Mouse (Mus musculus): Measurements from ENCODE around the gene Dync2h1. TPM values are rescaled to one million over a fixed set of nuclear protein-coding genes. Genes with fewer than 3 reads are reported as not detected.

Gene Dync2h1
- polyA plus RNA-seq, 1 experiment: 6.6 TPM

DNA sequence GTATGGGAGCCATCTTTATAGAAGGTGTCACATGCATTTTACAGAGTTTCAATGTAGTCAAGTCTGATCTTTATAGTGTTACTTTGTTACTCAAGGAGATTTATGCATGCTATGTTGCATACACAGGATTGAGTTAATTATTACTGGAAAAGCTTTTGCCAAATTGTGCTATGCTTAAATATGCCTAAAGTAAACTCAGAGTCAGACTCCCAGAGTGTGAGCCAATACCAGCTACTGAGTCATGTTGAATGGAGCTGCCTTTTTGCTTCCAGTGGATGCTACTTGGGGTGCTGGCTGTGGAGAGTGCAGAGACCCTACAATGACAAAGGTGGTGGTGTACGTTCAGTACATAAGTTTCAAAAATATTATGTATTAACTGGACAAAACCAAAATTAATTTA lies 169.5 kb downstream of the Dync2h1 start:
- TF ChIP-seq CTCF (IDR thresholded peaks at IDR 0.05; ENCODE audit: borderline replicate concordance, insufficient read depth, low read depth, low read length) (no peak), POLR2A (IDR thresholded peaks at IDR 0.05; ENCODE audit: borderline replicate concordance, insufficient read depth, low read length) (no peak)
- Histone ChIP-seq H3K27ac (ENCODE audit: insufficient read depth, low read length) (no peak overlapping the region), H3K4me3 (replicated peaks; ENCODE audit: insufficient read depth, low read depth, low read length) (no peak overlapping the region), H3K27me3 (ENCODE audit: control insufficient read depth, insufficient read depth, low read length) (no peaks in the 10 kb centered on the region), H3K4me1 (ENCODE audit: control insufficient read depth, insufficient read depth, low read length) (no peaks in the 10 kb centered on the region)
- 94% methylated on average over 1 of the region's 1 CpGs for WGBS
- DNase-seq: no peak

DNA sequence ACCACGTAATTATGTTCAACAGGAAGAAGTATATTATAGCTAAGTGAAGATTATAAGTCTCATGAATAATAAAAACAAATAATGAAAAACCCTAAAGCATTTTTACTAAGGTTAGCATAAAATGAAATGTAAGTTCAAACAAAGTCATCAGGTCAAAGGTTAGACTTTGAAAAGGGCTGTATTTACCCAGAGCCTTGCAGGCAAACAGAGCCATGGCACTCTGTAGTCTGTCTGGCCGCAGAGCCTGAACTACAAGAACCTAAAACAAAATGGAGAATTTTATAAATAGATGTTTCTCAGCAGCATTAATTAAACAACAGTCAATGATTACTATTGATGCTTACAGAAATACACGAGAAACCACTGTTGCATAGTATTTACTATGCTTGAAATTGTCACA lies 174.5 kb downstream of the Dync2h1 start:
- 90% methylated on average over 3 of the region's 3 CpGs for WGBS
- H3K4me3 ChIP-seq (replicated peaks; ENCODE audit: insufficient read depth, low read depth, low read length): no peak overlapping the region
- H3K27ac ChIP-seq (ENCODE audit: insufficient read depth, low read length): no peak overlapping the region
- H3K27me3 ChIP-seq (ENCODE audit: control insufficient read depth, insufficient read depth, low read length): no peaks in the 10 kb centered on the region
- H3K4me1 ChIP-seq (ENCODE audit: control insufficient read depth, insufficient read depth, low read length): no peaks in the 10 kb centered on the region
- no peak for TF ChIP-seq POLR2A (IDR thresholded peaks at IDR 0.05; ENCODE audit: borderline replicate concordance, insufficient read depth, low read length)
- DNase-seq: no peak

- TF ChIP-seq POLR2A (IDR thresholded peaks at IDR 0.05; ENCODE audit: borderline replicate concordance, insufficient read depth, low read length): no peak
- no peak for TF ChIP-seq CTCF (IDR thresholded peaks at IDR 0.05; ENCODE audit: borderline replicate concordance, insufficient read depth, low read depth, low read length)
- Histone ChIP-seq H3K27me3 (ENCODE audit: control insufficient read depth, insufficient read depth, low read length) (no peaks in the 10 kb centered on the region), H3K4me3 (replicated peaks; ENCODE audit: insufficient read depth, low read depth, low read length) (no peak overlapping the region), H3K4me1 (ENCODE audit: control insufficient read depth, insufficient read depth, low read length) (no peaks in the 10 kb centered on the region), H3K27ac (ENCODE audit: insufficient read depth, low read length) (no peak overlapping the region)
- no peak for DNase-seq
- 55% methylated on average over 2 of the region's 2 CpGs for whole genome bisulfite sequencing
Measured at GRCm38 (mm10) chr9:6994865-6995264, 189.4 kb downstream of the Dync2h1 start.

DNA sequence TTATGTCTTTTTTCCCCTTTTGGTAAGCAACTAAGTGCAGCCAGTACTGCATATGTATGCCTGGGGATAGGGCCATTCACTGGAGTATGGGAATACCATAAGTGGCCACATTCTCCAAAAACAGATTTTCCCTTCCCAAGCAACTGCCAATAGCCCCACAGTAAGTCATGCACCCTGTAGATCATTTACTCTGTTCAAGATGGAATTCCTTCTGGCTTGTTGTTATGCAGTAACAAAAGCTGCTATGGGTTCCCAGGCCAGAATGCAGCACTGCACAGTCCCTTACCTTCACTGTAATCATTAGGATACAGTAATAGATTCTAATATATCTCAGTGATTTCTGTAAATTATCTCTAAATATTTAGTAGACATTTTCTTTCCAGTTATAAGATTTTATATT lies 190.0 kb downstream of the Dync2h1 start:
- no peak overlapping the region for H3K27ac ChIP-seq (ENCODE audit: insufficient read depth, low read length)
- H3K4me1 ChIP-seq (ENCODE audit: control insufficient read depth, insufficient read depth, low read length): no peaks in the 10 kb centered on the region
- H3K4me3 ChIP-seq (replicated peaks; ENCODE audit: insufficient read depth, low read depth, low read length): no peak overlapping the region
- TF ChIP-seq CTCF (IDR thresholded peaks at IDR 0.05; ENCODE audit: borderline replicate concordance, insufficient read depth, low read depth, low read length): no peak
- TF ChIP-seq POLR2A (IDR thresholded peaks at IDR 0.05; ENCODE audit: borderline replicate concordance, insufficient read depth, low read length): no peak
- no peaks in the 10 kb centered on the region for H3K27me3 ChIP-seq (ENCODE audit: control insufficient read depth, insufficient read depth, low read length)
- no peak for DNase-seq

DNA sequence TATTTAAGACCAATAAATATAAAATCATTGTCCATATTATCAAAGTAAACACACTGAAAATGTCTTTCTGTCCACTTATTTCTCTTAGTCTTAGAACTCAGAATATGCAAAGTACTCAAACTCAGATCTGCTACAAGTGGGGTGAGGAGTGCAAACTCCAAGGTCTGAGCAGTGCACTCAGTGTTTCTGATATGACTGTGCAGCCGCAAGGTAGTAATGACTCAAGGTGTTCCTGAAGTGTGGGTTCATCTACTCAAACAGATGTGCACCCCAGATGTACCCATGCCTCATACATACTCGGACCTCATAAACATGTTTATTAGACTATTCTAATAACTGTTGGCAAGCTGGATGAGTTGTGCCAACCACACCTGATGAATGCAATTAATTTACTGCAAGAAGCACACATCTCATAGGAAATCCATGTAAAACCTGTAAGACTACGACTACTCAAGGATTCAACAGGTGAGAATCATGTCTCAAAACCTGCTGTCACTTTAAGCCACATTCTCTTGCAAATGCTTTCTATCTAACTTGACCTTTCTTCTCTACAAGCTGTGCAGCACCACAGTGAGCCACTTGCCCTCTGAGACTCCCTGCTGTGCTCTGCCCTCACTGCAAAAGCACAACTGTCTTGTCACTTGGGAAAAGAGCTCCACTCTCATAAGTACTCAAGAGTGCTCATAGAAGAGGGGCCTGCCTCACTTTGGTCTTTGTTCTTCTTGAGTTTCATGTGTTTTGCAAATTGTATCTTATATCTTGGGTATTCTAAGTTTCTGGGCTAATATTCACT lies 195.2 kb downstream of the Dync2h1 start:
- no peak for DNase-seq
- no peak overlapping the region for H3K27ac ChIP-seq (ENCODE audit: insufficient read depth, low read length)
- no peaks in the 10 kb centered on the region for H3K4me1 ChIP-seq (ENCODE audit: control insufficient read depth, insufficient read depth, low read length)
- no peak overlapping the region for H3K4me3 ChIP-seq (replicated peaks; ENCODE audit: insufficient read depth, low read depth, low read length)
- TF ChIP-seq CTCF (IDR thresholded peaks at IDR 0.05; ENCODE audit: borderline replicate concordance, insufficient read depth, low read depth, low read length) (no peak), POLR2A (IDR thresholded peaks at IDR 0.05; ENCODE audit: borderline replicate concordance, insufficient read depth, low read length) (no peak)
- no peaks in the 10 kb centered on the region for H3K27me3 ChIP-seq (ENCODE audit: control insufficient read depth, insufficient read depth, low read length)
- 94% methylated on average over 3 of the region's 3 CpGs for WGBS

- 74% methylated on average over 3 of the region's 3 CpGs for WGBS
- no peaks in the 10 kb centered on the region for H3K4me1 ChIP-seq (ENCODE audit: control insufficient read depth, insufficient read depth, low read length)
- no peaks in the 10 kb centered on the region for H3K27me3 ChIP-seq (ENCODE audit: control insufficient read depth, insufficient read depth, low read length)
- TF ChIP-seq POLR2A (IDR thresholded peaks at IDR 0.05; ENCODE audit: borderline replicate concordance, insufficient read depth, low read length) (no peak), CTCF (IDR thresholded peaks at IDR 0.05; ENCODE audit: borderline replicate concordance, insufficient read depth, low read depth, low read length) (no peak)
- no peak overlapping the region for H3K4me3 ChIP-seq (replicated peaks; ENCODE audit: insufficient read depth, low read depth, low read length)
- no peak overlapping the region for H3K27ac ChIP-seq (ENCODE audit: insufficient read depth, low read length)
- peak in 1 of 2 experiments; percentile 5 for DNase-seq
Measured at GRCm38 (mm10) chr9:6986161-6986560, 198.1 kb downstream of the Dync2h1 start.

- DNase-seq: no peak
- TF ChIP-seq POLR2A (IDR thresholded peaks at IDR 0.05; ENCODE audit: borderline replicate concordance, insufficient read depth, low read length): no peak
- no peak for TF ChIP-seq CTCF (IDR thresholded peaks at IDR 0.05; ENCODE audit: borderline replicate concordance, insufficient read depth, low read depth, low read length)
- Histone ChIP-seq H3K4me3 (replicated peaks; ENCODE audit: insufficient read depth, low read depth, low read length) (no peak overlapping the region), H3K27ac (ENCODE audit: insufficient read depth, low read length) (no peak overlapping the region), H3K4me1 (ENCODE audit: control insufficient read depth, insufficient read depth, low read length) (no peaks in the 10 kb centered on the region), H3K27me3 (ENCODE audit: control insufficient read depth, insufficient read depth, low read length) (no peaks in the 10 kb centered on the region)
- 45% methylated on average over 2 of the region's 2 CpGs for WGBS
Measured at GRCm38 (mm10) chr9:6969171-6969570, 215.1 kb downstream of the Dync2h1 start.

GRCm38 (mm10) chr9:6965006-6965405 lies 219.2 kb downstream of the Dync2h1 start:
- H3K4me1 ChIP-seq (ENCODE audit: control insufficient read depth, insufficient read depth, low read length): no peaks in the 10 kb centered on the region
- no peaks in the 10 kb centered on the region for H3K27me3 ChIP-seq (ENCODE audit: control insufficient read depth, insufficient read depth, low read length)
- no peak overlapping the region for H3K4me3 ChIP-seq (replicated peaks; ENCODE audit: insufficient read depth, low read depth, low read length)
- TF ChIP-seq POLR2A (IDR thresholded peaks at IDR 0.05; ENCODE audit: borderline replicate concordance, insufficient read depth, low read length) (no peak), CTCF (IDR thresholded peaks at IDR 0.05; ENCODE audit: borderline replicate concordance, insufficient read depth, low read depth, low read length) (no peak)
- no peak for DNase-seq
- H3K27ac ChIP-seq (ENCODE audit: insufficient read depth, low read length): no peak overlapping the region
- 91% methylated on average over 3 of the region's 3 CpGs for WGBS
